Mouse (Mus musculus) skeletal muscle tissue, adult 2 months (tissue): ENCODE results near the gene Hnrnpa1.

ENCODE experiments used
- DNase-seq: peaks from one replicate; pipeline ENCODE4 v3.0.0-alpha.2; 2012; ENCODE audit warnings: low read depth, low spot score

The Hnrnpa1 gene

DNA sequence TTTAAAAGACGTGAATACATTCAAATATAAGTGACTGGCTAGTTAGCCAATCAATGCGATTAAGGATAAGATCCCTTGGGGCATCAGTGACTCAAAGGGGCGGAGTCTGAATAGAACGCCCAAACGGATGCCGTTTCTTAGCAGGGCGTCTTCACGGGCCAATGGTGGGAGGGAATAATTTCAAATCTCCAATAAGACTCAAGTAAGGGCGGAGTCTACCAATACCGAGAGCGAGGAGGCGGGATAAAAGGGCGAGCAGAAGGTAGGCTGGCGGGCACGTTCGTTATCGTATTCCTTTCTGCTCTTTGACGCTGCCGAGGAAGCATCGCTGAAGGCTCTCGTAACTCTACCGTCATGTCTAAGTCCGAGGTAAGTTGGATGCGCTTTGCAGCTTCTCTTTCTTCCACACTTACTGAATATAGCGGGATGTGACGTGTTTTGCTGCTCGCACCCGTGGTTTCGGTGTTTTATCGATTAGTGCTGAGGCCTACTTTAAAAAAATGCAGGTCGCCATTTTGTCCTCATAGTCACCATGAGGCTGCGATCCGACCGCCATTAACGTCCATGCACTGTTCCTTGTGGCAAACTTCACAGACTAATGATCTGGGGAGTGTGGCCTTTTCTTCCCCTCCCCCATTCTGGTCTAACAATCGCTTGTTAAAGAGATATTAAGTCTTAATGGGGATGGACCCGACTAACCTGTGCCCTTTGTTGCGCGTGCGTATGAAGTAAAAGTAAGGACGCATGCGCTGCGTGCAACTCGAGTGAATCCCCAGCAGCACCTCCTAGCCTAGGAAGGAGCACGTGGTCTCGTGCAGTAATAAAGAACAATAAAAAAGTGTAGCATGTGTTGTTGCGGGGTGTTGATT lies at the start of gene Hnrnpa1:
TSS of gene Hnrnpa1 (plus strand) at position 273 of the 869 bp plus-strand sequence.
- peak; percentile 98 for DNase-seq

DNA sequence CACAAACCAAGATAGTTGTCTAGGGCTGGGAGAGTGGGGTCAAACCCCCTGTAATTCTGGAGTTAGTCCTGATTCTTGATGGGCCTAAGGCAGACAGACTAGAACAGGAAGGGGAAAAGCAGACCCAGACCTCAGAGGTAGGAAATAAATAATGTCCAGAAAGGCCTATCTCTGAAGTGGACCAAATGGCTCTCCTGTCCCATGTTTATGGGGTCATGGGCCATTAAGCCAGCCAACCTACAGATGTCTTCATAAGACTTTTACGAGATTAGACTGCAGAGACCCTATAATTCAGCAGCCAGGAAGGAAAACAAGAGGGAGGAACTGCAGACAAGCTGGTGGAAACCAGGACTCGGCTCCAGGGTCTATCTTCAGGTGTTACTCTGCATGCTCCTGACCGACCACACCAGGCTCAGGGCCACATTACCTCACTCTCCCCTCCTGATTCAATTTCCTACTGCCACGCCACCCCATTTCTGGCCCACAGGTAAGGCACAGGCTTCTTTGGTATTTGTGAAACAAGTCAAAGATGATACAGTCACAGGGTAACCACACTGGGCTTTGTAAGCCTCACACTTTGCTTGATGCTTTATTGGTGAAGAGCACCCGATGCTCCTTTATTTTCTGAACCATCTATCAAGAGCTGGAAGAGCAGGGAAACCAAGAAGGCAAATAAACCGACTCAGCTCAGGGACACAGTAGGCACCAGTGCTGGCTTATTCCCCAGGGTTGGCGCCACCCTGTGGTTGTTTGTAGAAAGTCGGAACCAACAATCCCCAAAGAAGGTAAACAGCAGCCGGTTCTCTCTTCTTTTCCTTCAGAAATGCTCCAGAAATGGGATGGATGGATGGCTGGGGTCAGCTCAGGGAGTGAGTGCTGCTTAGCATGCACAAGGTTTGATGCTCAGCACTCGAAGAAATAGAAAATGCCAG lies 49.4 kb upstream of the Hnrnpa1 start:
- no peak for DNase-seq

DNA sequence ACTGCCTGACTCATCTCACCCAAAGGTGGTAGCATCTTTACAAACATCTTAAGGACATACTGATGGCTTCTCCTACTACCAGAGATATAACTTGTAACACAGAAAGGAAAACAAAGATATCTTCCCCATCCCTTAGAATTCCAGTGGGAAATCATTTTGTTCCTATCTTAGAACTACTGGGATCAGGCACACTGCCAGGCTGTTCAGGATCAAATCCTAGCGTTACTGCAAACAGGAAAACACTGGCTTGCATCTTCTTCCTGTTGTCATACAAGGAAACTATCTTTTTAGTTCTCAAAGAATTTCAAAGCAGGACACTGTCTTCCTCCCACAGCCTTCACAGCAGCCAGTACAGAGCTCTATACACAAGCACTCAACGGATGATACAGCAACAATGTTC lies 46.6 kb upstream of the Hnrnpa1 start:
- no peak for DNase-seq

DNA sequence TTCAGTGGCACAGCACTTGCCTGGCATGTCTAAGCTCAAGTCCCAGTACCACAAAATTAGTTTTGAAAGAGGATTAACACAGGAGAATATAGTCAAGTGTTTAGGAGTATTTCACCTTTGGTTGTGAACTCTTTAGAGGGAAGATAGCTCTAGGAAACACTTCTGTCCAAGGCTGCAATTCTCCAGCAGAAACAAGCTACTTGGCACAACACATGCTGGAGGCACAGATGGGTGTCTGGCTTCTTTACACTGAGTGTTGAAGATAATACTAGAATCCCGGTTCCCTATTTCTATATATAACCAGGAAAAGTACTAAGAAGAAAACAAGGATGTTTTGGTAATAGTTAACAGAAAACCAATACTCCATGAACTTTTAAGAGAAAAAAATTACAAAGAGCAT lies 43.4 kb upstream of the Hnrnpa1 start:
- DNase-seq, result no peak

DNA sequence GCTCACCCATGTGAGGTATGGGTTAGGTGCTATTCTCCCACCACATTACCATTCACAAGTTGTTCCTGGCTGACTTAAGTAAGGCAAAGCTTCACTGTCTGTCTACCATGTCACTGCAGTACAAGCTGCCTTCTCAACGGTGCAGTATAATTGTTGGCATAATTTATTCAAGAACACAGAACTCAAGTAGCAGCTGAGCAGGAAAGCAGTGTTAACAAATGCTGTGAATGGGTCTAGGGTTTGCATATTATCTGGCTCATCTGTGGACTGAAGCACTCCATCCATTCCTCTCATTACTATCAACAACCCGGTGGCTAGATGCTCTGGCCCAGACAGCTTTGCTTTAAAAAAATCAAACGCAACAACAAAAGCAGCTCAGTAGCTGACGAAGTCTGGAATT lies 42.4 kb upstream of the Hnrnpa1 start:
- no peak for DNase-seq

DNA sequence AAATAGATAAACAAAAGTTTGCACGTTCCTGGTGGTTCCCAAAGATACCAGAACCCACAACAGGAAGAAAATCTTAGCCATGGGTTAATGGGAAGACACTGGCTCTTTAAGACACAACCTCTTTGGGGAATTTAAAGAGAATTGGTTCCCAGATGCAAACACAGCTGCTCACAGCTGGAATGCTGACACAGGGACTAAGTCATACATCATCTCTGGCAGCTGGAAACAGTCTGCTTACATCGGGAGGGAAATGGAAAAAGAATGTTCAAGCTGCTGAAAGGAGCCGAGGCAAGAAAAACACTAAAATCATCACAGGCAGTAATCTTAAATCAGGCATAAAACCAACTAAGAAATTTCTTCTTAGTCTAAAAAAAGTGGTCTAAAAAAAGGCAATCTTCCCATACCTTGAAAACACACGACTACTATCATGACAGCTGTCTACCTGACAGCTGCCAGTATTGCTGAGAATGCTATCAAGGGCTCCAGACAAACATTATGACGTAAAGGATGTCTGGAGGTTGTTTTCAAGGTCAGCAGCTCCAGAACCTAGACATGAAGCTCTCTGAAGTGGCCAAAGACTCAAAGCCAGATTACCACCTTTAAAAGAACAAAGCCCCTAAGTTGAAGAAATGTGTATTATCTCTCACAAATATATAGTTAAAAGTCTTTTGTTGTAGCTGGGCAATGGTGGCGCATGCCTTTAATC lies 38.0 kb upstream of the Hnrnpa1 start:
- peak; percentile 64 for DNase-seq

DNA sequence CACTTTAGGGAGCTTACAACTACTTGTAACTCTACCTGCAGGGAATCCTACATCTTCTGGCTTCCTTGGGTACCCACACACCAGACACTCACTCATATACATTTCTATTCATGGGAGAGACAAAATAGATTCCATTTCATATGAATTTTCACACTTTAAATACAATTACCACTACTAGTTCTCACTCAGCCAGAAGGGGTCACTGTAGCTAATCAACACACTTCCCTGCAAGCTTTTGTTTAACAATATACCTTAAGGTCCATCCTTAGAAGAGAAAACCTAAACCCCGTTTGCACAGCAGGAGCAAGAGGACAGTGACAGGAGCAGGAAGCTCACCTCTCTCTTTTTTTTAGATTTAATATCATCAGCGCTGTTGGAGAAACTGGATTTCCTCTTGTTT lies 35.1 kb upstream of the Hnrnpa1 start:
- no peak for DNase-seq

DNA sequence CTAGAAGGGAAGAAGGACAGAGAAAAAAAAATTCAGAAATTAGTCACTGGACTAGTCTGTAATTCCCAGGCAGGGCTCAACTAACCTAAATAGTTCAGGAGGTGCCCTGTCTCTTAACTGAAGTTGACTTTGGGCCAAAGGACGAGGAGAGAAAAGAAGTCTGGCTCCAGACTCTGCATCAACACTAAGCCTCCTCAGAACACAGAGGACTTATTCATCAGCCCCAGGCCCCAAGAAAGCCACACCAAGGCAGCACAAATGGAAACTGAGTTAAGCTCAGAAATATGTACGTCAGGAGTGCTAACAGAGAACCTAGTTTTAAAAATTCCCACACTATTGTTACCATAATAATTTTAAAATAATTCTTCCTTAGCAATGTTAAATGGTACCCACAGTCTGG lies 26.1 kb upstream of the Hnrnpa1 start:
- DNase-seq, result no peak

DNA sequence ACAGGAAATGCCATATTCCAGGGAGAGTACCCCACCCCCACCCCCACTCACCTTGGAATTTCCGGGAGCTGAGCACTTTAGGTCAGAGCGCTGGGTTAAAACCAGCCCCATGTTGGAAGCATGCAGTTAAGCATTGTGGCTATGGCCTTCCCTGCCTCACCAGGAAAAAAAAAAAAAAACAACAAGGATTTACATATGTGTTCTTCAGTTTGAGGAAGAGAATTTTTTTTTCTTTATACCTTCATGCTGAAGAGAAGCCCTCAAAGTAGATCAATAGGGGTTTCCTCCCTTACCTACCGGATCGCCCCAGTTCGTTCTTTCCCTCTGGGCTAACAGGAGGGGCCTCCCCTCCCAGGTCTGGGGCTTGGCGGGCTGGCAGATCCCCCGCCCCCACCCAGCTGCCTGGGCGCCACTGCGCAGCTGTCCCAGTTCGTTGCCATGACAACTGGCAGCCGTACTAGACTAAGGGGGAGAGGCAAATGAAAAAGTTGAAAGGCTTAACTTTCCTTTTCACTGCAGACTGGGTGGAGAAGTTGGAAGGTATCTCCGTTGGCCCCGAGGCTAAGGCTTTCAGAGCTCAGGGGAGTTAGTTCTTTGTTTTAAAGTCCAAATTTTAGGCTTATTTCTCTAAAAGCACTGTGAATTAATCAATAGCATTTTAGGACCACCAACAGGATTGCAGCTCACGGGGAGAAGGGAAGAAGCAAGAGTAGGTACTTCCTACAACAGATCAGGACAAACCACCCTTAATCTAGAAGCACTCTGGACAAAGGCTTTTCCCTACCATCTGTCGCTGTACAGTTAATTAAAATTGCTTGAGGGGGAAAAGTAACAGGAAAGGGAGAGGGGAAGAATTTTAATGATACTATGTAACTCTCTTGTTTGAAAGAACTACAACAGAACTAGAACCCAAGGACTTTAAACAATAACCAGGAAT lies 25.0 kb upstream of the Hnrnpa1 start:
- peak; percentile 88 for DNase-seq

DNA sequence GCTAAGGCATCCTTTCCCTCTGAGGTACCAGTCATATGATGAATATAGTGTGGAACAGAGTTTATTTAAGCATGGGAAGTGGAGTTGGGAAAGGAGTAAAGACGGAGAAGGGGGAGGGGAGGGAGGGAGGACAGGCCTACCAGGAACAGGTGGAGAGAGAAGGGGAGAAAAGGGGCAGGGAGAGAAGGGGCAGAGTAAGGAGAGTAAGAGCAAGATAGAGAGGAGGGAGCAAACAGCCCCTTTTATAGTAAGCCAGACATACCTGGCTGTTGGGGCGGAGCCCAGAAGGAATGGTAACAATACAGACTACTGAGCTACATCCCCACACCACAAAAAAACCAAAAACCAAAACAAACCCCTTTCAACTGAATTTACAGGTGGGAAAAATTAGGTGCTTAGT lies 24.2 kb upstream of the Hnrnpa1 start:
- DNase-seq, result no peak

DNA sequence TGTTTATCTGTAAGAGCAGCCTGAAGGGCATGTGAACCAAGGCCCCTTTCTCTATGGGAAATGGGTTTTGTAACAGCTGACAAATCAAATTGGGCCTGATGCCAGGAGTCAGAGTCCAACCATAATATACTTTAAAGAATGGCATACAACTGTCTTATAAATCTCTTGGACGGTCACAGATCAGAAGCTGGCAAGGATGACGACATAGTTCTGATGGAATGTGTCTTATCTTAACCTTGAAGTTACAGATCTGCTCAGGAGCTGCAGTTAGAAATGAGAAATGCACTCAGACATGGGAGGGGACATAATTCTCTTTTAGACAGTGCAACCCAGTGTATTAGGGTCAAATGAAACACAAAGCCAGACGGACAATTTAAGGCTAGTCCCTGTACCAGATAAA lies 19.4 kb upstream of the Hnrnpa1 start:
- no peak for DNase-seq

DNA sequence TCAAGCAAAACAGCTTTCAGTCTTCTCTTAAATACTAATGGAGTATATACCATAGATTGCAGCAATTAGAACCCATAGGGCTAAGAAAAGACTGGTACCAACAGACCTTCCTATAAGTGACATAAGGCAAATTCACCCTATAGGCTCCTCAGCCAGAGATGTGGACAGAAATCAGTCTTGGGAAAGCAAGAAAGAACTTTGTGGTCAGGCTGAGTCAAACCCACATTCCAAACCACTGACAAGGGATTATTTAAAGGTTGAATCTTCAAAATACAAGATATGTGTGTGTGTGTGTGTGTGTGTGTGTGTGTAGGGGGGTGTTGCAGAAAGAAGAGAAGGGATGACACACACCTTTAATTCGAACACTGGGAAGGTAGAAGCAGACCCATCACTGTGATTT lies 18.8 kb upstream of the Hnrnpa1 start:
- DNase-seq, result no peak

DNA sequence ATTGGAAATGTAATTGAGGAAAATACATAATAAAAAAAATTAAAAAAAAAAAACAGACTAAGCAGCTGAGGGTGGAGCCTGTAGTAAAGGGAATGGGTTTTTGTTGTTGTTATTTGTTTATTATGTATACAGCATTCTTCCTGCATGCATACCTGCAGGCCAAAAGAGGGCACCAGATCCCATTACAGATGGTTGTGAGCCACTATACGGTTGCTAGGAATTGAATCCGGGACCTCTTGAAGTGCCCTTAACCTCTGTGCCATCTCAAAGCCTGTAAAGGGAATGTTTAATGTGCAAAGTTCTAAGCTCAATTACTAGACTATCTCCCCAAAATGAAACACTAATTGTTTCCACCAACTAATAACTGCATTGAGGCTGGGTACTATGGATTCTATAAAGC lies 16.1 kb upstream of the Hnrnpa1 start:
- DNase-seq, result no peak

DNA sequence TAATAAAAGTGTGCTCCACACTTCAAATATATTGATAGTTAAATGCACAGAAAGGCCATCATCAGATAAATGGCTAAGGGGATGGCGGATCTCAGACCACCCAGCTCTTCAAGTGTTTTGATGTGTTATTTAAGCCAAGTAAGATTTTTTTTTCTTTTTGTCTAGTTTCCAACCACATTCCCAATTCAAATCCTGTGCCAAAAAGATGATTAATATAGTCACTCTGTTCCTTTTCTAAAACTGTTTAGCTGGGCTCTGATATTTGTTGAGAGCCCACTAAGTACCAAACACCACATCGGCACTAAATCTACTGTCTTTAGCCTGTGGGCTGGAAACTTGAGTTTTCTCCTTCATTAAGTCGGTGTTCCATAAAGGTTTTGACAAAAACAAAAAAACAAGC lies 13.2 kb upstream of the Hnrnpa1 start:
- DNase-seq, result no peak

DNA sequence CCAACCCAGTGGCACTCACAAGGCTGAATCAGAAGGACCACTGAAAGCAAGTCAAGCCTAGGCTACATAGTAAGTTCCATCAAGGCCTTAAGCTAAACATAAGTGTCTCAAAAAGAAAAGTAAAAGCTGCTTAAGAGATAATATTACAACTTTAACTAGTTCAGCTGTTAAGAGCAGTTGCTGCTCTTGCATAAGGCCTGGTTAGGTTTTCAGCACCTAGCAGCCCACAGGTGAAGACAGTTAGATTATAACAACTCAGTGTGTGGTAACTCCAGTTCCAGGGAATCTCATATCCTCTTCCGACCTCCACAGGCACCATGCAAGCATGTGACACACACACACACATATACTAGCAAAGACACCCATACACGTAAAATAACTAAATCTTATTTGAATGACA lies 12.7 kb upstream of the Hnrnpa1 start:
- DNase-seq, result no peak

DNA sequence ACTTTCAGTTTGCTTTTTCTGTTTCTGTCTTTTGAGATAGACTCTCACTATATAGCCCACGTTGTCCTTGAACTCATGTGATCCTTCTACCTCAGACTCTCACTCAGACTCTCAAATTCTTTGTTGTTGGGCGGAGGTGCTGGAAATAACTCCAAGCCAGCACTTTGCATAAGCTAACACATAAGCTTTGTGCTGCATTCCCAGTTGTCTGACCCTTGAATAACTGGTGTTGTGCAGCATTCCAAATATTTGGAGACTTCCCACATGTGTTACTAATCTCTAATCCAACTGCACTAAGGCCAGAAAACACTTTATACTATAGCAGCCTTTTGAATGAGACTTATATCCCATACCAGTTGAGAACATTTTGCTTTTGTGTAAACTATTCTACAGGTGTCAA lies 11.3 kb upstream of the Hnrnpa1 start:
- DNase-seq, result no peak

DNA sequence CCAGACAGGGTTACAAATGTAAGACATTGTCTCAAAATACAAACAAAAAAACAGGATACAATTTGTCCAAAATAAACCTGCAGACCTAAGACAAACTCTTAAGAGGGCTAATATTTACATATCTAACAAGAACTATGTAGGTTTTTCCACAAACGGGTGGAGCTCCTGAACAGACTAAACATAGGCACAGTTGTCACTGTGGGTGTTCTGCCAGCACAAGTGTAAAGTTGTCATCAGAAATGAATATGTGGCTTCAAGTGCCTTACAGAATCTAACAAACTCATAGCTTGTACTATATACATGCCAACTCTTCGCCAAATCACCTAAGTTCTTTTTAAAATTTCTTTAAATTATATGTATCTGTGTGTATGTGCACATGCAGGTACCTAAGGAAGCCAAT lies 7.1 kb upstream of the Hnrnpa1 start:
- no peak for DNase-seq

DNA sequence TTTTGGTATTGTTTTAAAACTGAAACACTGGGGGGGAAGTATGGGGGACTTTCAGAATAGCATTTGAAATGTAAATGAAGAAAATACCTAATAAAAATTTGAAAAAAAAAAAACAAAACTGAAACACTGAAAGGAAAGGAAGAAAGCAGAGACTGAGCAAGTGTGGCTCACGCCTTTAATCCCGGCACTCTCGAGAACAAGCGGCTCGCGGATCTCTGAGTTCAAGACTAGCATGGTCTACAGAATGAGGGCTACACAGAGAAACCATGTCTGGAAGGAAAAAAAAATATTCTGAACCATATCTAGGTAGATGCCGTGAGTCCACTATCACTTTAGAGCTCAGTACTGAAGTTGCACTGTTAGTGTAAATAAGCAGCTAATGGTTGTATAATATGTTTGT lies 2.9 kb upstream of the Hnrnpa1 start:
- no peak for DNase-seq

DNA sequence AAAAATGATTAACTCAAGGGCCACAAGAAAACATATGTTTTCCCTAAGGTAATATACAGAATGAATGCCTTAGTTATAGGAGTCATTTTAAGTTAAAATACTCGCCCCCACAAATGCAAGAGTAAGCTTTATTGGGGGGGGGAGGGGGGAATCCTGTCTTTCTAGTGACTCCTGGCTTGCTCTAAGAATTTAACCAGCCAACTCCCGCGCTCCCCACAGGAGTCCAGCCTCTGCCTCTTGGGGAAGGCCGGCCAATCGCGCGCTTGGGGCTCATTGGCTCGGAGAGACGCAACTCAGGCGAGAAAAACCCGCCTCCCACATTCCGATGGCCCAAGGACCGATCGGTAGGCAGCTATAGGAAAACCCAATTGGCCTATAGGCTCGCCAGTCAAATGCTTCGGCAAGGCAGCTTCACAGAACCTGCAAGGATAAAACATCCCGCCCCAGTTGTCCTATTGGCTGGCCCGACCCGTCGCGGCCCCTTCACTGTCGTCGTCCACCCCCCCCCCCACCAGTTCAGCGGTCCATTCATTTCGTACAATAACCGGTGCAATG lies 1.0 kb upstream of the Hnrnpa1 start:
- peak; percentile 93 for DNase-seq

DNA sequence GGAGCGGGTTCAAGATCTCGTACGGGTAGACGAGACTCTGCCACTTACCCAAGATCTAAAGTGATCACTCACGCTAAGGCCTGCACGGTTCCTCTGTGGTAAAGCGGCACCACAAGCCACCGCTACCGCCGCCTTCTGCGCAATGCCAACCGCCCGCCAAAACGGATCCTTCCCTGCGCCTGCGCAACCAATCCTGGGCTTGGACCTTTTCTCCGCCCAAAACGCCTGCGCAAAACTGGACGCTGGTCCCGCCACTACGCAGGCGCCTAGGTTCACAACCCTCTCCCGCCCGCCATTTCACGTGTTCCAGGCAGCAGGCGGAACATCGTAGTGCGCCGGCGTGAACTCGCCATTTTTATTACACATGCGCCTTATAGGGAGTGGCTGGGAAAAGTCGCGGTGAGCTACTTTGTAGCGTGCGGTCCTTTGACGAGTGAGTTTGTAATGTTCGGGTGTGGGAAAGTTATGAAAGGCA lies 510 bp upstream of the Hnrnpa1 start, which contains the start of gene Cbx5:
TSS of gene Cbx5 (minus strand) at position 132 of the 475 bp plus-strand sequence.
- DNase-seq, result peak; percentile 98
